Mouse (Mus musculus) testis, adult 2 months (tissue): ENCODE data around the gene Tspan17.

ENCODE experiments used
- CTCF ChIP-seq: fragments of 200-500 bp; IDR thresholded peaks from 2 replicates; pipeline ENCODE4 v1.5.1; 2012; ENCODE audit warnings: low read depth, mild to moderate bottlenecking, inconsistent platforms, low read length, moderate library complexity; ENCODE audit not compliant: control insufficient read depth, insufficient read depth, insufficient replicate concordance
- POLR2A ChIP-seq: fragments of 200-500 bp; IDR thresholded peaks from 2 replicates; pipeline ENCODE4 v1.6.1; 2012; ENCODE audit warnings: low read depth, mild to moderate bottlenecking, inconsistent platforms, low read length, moderate library complexity; ENCODE audit not compliant: control insufficient read depth

DNA sequence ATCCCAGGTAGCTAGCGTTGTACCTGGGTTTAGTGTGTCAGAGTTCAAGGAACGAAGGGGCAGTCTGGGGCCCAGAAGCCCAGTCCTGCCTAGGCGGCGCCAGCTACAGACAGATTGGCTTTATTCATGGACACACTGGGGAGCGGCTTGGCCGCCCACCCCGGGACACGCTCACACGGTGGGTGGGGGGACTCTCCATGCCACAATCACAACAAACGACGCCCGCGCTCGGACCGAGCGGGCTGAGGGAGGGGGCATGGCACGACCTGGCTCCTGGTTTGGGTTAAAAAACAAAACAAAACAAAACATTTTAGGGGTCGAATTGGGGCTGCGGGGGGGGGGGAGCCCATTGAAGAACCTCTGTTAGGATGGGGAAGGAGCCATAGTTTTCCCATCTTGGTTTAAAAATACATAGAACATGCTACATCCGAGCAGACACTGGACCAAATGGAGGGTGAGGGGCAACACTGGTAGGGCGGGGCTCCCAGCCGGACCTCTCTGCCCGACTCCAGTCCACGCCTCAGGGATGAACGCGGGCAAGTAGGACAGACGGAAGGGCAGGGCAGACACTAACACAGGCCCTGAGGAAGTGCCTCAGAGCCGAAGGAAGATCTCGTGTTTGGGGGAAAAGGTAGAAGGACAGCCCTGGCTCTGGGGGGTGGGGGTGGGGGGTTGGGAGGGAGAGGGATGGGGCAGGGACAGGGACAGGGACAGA is 30.3 kb upstream of the Tspan17 start:
- TF ChIP-seq CTCF (no peak), POLR2A (no peak)
